Mouse (Mus musculus) embryo, embryonic 10.5 days (tissue): ENCODE results near the gene Ablim2.
A peak's percentile ranks its signal among the peaks of the same experiment; 100 is the strongest.

ENCODE experiments used
- DNase-seq: peaks from one replicate; pipeline ENCODE4 v3.0.0-alpha.2; 2015; ENCODE audit warnings: low spot score

Gene Ablim2

DNA sequence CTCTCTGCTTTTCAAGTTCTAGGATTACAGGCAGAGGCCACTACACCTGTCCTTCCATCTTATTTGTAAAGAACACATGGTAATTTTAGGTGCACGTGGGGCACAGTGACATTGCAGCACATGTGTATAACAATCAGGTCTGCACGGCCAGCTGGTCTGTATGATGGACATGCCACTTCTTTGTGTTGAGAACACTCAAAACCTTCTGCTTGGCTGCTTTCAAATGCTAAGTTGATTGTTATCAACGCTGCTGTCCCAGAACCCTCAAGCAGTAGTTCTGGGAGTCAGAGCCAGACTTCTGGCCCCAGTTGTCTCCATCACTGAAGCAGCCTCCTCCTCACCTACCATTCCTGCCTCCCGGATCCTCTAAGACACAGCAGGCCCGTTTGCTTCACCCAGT lies 159.0 kb downstream of the Ablim2 start:
- no peak for DNase-seq

- DNase-seq, result no peak
Measured at GRCm38 (mm10) chr5:35918387-35918786, 160.7 kb downstream of the Ablim2 start.

DNA sequence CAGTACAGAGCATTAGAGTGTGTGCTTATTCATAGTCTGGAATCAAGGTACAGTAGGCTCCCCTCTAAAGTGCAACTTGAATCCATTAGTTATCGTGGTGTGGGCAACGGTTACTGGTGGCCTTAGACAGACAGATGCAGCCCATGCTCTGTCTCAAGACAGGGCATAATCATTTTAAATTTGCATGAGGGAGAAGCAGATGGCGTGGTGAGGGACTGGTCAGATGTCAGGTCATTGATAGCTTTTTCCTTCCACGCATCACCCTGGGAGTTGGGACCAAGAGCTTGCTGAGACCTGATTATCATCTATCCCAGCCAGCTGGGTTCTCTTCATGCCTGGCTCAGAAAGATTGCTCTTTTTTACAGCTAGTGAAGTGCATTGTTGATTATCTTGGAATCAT lies 162.4 kb downstream of the Ablim2 start:
- DNase-seq, result no peak

- DNase-seq, result no peak
Measured at GRCm38 (mm10) chr5:35920557-35920956, 162.9 kb downstream of the Ablim2 start.

GRCm38 (mm10) chr5:35921141-35921540 lies 163.5 kb downstream of the Ablim2 start:
- no peak for DNase-seq

GRCm38 (mm10) chr5:35921595-35922254 lies 164.0 kb downstream of the Ablim2 start:
- DNase-seq, result peak; percentile 59

DNA sequence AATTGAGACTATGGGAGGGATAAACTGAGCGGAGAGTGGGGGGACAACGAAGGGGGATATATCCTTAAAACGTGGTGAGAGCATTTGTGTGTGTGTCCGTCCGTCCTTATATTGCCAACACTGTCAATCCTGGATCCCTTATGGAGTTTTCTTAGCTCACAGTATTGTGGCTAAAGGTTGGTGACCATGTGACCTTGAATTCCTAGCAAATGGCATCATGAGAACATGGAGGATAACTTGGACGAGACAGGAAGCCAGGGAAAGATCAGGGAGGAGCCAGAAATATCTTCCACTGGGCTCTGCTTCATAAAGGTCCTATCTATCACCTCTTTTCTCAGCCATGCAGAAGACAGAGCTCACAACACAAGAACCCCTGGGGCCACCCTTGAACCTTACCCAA lies 165.8 kb downstream of the Ablim2 start:
- no peak for DNase-seq

- peak; percentile 50 for DNase-seq
Measured at GRCm38 (mm10) chr5:35925171-35925634, 167.5 kb downstream of the Ablim2 start.

- no peak for DNase-seq
Measured at GRCm38 (mm10) chr5:35926511-35926910, 168.8 kb downstream of the Ablim2 start.

GRCm38 (mm10) chr5:35931296-35931695 lies 173.6 kb downstream of the Ablim2 start:
- DNase-seq, result no peak

- no peak for DNase-seq
Measured at GRCm38 (mm10) chr5:35933059-35933458, 175.4 kb downstream of the Ablim2 start.
